Mouse (Mus musculus): ENCODE data around the gene Gstp3.
"Not testable (repeated sequence)": the region's sequence is repeated elsewhere in the genome, so short reads cannot be mapped to it uniquely, and the experiment has no call there.

The Gstp3 gene

DNA sequence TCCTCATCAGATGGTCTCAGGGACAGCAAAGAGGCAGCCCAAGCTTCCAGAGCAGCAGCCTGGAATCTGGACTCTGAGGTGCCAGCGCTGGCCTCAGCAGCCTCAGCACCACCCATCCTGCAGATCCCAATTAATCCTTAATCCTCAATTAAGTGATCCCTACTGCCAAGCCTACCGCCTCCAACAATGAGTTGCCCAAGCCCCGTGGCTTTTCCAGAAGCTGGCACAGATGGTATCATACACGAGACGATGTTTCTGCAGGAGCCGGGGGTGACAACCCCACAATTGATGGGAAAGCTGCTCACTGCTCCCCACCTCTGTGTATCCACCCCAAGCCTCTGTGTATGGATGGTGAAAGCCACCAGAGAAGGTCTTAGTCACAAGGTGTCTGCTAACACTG lies 29.8 kb upstream of the Gstp3 start:
- no peak for DNase-seq (ENCODE audit: low spot score)

DNA sequence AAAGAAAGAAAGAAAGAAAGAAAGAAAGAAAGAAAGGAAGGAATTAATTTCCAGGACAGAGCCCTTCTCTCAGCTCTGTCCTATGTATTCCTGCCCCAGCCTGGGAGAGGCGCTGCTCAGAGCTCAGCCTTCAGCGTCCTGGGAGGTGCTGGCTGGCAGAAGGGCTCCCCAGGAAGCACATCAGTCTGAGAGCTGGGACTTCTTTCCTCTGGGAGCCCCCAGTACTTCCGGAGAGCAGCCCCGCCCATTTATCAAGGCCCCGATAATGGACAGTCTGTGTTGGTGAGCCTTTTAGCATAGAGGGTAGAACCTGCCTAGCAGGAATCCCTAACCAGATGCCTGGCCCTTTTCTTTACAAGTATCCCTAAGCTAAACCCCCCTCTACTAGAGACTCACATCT lies 28.8 kb upstream of the Gstp3 start:
- DNase-seq (ENCODE audit: low spot score) = no peak

DNA sequence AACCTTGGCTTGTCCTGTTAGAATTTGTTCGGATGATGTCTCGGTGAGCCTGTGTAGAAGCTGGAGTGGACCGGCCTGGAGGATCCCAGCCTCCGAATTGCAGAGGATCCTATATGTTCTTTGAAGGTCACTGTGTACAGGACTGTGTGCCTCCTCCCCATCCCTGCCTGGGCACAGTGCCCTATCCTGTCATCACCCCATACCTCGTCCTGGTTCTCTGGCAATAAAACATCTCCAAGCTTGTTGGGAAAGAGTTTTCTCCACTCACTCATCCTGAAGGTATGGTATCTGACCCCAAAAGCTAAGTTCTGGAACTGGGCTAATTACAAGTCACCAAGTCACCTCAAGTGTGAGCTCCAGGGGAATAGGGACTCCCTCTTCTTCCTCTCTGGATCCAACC lies 27.7 kb upstream of the Gstp3 start:
- DNase-seq (ENCODE audit: low spot score) = no peak

DNA sequence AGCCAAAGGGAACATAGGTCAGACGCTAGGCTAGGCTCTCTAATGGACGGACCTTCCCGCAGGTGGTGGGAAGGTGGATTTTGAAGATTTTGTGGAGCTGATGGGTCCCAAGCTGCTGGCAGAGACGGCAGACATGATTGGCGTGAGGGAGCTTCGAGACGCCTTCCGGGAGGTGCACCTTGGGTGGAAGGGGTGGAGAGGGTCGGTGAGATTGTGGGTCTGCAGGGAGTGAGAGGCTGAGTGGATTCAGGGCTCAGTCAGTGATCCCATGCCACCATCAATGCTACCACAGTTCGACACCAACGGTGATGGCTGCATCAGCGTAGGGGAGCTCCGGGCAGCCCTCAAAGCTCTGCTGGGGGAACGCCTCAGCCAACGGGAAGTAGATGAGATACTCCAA lies 26.8 kb upstream of the Gstp3 start:
- no peak for DNase-seq (ENCODE audit: low spot score)

DNA sequence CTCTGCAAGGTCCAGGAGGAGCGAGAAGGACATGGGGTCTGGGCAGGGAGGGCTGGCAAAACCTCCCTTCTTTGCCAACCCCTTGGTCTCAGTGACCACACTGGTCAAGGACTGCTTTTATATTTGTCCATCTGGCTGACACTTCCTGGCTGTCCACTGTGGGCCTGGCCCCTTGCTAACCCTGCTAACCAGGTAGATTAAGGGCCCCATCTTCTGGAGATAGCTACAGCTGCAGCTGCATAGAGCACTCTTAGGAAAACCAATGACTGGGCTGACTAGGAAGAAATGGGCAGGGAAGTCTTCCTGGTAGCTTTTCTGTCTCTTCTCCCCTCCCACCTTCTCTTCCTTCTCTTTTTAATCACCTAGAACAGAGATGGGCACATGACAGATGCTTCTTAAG lies 25.6 kb upstream of the Gstp3 start:
- no peak for DNase-seq (ENCODE audit: low spot score)

DNA sequence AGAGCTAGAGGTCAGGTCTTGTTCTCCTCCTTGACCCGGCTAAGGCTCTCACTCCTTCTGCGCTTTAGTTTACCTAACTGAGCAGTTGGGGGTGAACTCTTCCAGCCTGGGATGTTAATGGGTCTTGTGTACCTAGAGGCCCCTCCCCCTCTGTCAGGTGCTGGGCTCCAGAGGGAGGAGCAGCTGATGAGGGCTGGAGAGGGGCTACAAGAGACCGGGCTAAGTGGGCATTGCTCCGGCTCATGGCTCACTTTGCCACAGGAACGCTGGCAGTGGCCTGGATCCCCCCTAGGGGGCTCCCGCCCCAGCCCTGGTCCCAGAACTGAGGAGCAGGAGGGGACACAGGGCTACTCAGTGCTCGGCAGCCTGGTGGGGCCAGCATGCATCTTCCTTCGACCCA lies 24.5 kb upstream of the Gstp3 start:
- DNase-seq (ENCODE audit: low spot score) = no peak

DNA sequence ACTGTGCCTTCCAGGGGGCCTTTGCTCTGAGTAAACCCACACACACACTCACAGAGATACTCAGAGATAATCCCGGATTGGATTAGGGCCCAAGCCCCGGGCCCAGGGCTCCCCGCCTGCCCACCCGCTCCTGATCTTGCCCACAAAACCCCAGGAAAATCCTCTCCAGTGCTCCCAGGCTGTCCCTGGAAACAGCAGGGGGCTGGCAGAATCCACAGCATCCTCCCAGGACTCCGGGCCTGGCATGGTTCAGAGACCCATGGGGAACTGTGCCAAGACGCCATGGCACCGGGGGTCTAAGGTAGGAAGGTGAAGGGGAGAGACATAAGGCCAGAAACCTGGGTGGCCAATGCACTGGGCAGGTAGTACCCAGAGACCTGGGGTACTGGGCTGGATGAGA lies 23.9 kb upstream of the Gstp3 start:
- DNase-seq (ENCODE audit: low spot score) = no peak

DNA sequence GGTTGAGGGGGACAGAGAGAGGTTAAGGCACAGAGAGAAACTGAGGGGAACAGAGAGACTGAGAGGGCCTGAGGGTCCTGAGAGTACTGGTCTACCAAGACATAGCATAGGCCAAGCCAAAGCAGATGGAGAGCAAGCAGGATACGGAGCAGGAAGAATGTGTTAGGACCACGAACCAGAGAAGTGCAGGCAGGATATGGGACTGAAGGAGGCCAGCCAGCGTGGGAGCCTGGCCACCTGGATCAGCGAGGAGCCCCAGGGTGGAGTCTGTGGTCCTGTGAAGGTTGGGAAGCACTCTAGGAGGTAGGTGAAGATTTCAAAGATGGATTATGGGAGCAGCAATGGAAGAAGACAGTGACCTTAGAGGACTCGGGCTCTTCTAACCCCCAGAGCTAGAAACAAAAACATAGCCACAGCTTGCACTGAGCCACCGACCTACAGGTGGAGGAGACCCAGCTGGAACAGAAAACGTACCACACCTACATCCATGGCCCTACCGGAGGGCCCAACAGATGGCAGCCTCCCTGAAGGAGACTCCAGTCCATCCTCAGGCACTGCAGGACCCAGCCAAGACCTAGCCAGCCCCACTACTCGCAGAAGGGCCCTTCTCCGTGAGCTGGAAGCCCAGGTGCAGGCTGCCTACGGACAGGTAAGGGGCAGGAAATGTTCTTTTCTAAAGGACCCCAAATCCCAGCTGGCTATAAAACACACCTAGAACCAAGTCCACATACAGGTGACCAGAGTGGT lies 23.0 kb upstream of the Gstp3 start:
- no peak for DNase-seq (ENCODE audit: low spot score)

DNA sequence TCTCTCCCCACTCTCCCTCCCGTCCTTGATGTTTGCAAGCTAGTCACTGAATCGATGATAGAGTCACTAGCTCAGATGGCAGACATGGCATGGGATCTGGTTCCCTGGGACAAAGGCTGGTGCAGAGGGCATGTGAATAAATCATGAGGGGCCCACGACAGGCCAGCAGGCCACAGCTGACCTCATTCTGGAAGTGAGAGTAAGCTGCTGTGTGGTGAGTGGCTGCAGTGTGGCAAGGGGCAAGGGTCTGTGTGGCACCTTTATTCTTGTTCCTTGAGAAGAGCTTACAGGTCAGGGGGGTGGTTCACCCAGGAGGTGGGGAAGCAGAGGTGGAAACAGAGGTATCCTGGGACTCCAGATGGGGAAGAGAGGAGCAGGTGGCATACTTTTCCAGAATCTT lies 22.0 kb upstream of the Gstp3 start, which contains the start of gene Cabp2:
TSS of gene Cabp2 (plus strand) at position 185 of the 400 bp plus-strand sequence.
- DNase-seq (ENCODE audit: low spot score) = no peak

DNA sequence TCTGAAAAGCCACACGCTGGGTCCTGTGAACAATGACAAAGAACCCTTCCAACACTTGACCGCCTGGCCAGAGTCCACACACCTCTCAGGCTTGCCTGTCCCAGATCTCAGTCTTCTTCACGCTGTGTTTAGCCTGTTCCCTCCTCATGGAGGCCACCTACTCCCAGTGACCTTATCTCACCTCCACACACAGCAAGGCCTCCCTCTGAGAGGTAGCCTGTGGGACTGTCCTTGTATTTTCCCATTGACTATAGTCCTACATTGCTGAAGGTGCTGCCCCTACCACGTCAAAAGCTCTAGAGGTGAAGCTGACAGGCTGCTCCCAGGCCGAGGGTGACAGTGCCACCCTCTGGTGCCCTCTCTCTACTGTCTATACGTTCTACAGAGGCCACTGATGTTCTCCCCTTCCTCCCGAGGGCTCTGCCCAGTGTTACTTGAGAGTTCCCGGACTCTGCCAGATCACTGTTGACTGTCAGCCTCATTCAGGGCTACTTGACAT lies 21.2 kb upstream of the Gstp3 start:
- DNase-seq (ENCODE audit: low spot score) = no peak

DNA sequence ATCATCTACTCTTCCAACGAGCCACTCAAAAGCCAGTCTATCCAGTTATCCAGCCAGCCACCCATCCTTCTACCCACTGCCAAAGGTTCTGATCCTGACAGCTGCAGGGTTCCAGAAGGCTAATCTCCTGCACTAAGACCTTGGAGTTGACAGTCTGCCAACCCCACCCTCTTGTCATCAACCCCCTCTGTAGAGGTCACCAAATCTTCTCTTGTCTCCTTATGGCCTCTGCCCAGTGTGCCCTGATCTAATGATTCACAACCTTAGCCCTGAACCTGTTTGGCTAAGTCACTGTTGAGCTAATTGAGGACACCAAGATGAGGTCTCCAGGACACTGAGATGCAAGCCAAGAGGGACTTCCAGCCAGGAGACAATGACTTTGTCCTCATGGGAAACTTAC lies 20.2 kb upstream of the Gstp3 start:
- DNase-seq (ENCODE audit: low spot score) = no peak

DNA sequence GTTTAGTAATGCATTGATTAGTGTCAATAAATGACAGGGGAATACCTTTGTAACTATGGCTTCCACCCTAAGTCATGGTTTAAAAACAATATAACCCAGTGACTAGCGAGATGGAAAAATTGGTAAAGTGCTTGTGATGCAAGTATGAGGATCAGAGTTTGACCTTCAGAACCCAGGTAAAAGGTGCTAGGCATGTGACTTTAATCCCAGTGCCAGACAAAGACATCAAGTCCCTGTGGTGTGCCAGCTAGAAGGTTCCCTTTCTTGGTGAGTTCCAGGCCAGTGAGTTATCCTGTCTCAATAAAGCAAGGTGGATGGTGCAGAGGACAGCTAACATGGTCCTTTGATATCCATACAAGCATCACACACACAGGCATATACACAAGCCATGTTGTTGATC lies 16.2 kb upstream of the Gstp3 start:
- DNase-seq (ENCODE audit: low spot score) = no peak

DNA sequence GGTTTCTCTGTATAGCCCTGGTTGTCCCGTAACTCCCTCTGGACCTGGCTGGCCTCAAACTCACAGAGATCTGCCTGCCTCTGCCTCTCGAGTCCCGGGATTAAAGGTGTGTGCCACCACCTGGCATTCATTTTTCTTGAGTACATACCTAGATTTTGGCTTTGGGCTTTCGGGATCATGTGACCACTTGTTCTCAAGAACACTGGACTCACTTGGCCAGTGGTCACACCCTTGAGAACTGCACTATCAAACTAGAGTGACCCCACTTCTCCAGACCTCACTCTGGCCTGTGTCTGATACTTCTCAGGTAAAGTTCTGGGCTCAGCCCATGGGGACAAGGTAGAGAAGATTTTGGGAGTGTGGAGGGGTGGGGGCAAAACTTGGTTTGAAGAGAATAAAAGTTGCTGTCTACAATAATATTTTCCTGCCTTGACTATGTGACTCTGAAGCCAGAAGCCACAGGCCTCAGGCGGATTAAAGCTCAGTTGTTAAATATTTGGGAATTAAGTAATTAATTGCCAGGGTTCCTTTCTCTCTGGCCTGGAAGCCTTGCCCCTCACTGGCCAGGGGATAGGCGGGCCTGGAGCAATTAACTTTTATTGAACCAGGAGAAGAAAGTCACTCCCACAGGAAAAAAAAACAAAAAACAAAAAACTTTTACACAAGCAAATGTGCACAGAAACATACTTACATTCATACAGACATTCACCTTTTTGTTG lies 13.5 kb upstream of the Gstp3 start:
- DNase-seq (ENCODE audit: low spot score) = no peak

DNA sequence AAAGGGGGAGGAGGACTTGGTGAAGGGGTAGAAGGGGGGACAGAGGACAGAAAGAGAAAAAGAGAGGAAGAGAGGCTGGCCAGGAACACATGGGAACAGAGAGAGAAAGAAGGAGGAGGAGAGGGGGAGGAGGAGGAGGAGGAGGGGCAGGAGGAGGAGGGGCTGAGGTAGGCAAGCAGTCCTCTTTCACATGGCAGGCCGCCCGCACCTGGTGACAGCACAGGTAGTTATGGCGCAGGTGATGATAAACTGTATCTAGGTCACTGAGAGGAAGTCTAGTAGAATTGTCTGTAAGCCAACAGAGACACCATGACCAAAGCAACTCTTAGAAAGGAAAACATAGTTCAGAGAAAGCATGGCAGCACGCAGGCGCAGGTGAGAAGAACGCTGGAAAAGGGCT lies 12.0 kb upstream of the Gstp3 start:
- DNase-seq (ENCODE audit: low spot score) = no peak

DNA sequence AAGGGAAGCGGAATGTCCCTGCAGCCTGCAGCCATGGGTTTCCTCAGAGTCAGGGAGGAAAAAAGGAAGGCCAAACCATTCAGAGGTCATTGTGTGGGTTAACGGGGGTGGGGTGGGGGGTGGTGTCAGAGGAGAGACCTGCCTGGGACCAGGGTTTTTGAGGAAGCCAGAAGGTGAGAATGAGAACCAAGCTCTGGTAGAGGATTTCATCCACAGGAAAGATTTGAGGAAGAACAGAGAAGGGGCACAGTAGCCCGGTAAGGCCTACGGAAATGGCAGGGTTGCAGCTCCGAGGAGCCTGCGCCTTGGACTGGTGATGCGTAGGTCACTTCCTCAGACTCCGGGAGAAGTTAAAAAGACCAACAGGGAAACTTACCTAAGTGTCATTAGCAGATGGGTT lies 11.4 kb upstream of the Gstp3 start:
- no peak for DNase-seq (ENCODE audit: low spot score)

DNA sequence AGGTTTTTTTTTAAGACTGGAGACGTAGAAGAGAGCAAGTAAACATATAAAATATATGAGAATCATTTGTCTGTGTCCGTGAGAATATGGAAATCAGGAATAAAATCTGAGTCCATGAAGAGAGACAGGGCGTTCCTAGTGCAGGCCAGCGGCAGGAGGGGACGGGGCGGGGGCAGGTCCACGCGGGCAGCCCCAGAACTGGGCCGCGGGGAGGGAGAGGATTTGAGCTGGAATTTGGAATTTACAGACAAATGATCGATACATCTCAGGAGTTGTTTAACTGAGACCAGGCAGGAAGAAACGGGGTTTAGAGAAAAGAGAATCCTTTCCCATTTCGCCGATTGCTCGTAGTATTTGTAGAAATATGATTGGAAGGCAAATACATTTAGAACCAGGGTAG lies 10.9 kb upstream of the Gstp3 start:
- no peak for DNase-seq (ENCODE audit: low spot score)

DNA sequence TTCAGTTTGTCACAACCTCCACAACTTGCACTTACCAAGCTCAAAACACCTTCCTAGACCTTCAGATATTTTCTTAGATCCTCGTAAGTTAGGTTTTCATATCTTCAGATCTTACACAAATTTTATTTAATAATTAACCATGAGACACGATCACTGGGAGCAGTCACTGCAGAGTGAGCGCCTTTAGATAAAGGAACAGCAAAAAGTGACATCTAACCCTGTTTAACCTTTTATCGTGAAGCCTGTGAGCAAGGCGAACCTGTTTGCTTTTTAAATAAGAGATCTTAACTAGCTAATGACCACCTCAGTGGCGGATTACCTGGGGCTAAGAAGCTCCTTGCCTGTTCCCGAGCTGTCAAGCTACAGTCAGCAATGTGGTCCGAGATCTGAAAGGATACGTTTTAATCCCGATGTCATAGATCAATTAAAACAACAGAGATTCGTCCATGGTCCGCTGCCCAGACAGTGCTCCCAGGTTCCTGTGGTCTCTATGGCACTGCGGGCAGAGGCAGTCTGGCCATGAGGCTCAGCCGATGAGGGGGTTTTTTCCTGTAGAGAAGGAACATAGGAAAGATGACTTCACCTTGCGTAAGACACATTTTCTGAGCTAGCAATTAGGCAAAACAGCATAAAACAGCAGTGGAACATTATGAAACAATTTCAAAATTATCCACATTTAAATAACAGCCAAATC lies 9.5 kb upstream of the Gstp3 start:
- no peak for DNase-seq (ENCODE audit: low spot score)

DNA sequence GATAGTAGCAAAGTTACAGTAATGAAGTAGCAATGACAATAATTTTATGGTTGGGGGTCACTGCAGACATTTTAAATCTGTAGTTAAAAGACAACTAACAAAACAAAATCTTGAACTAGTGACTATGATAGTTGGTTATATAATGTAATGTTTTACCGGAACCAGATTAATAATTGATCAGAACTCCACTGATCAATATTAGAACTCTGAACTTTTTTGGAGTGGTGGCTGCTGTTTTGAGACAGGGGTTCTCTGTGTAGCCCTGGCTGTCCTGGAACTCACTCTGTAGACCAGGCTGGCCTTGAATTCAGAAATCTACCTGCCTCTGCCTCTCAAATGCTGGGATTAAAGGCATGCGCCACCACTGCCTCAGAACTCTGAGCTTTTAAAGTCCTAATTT lies 8.9 kb upstream of the Gstp3 start:
- not testable (repeated sequence) for DNase-seq (ENCODE audit: low spot score)

DNA sequence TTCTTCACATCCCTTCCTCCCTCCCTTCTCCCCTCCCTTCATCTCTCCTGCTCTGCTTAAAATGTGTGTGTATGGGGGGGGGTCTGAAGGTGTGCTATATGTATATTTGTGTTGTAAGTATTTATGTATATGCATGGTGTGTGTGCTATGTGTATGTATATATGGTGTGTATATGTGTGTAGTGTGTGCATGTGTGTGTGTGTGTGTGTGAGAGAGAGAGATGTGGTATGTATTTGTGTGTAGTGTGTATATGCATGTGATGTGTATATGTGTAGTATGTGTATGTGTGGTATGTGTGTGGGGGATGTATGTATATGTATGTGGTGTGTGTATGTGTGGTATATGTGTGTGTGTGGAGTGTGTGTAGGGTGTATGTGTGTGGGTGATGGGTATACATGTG lies 7.5 kb upstream of the Gstp3 start:
- no peak for DNase-seq (ENCODE audit: low spot score)

DNA sequence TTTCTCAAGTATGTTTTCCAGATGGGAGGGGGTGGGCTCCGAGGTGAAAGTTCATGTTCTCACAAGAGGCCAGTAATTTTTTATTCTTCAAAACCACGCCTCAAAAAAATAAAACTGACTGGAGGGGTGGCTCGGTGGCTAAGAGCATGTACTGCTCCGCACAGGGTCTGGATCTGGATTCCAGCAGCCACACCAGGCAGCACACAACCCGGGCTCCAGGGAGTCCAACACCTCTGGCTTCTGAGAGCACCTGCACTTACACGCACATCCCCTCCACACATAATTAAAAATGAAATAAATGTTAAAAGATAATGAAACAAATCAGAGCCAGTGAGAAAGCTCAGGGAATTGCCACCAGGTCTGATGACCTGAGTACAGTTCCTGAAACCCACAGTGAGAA lies 6.9 kb upstream of the Gstp3 start:
- DNase-seq (ENCODE audit: low spot score) = no peak

DNA sequence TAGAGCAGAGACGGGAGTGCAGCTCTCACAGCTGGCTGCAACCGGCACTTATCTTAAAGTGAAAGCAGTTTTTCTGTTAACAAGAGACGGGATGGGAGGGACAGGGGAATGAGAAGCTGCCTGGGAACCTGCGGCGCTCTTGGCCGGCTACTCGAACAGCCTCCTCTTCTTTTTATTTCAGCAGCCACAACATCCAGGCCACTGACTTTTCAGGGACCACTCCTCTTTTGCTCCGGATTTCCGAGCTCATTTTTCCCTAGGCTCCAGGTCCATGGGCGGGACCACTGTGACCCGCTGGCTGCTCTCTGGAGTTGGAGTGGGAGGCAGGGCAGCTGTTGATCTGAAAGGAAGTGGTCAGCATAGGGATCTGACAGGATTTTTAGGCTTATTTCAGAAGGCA lies 5.1 kb upstream of the Gstp3 start:
- not testable (repeated sequence) for DNase-seq (ENCODE audit: low spot score)

DNA sequence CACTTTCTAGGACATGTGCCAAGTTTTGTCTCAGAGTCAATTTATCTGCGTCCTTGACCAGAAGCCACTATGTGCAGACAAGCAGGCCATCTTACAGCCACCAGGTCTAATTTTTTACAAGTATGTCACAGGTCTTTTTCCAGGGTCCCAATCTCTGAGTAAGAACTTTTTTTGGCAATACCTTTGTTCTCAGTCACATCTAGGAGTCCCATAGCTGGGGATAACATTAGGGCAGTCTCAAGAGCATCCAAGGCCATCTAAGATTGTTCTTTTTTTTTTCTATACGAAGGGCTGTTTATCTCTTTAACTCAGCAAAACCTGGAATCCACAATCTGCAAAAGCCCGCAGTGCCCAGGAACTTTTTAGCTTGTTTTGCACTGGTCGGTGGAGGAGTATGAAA lies 4.0 kb upstream of the Gstp3 start:
- DNase-seq (ENCODE audit: low spot score) = not testable (repeated sequence)

DNA sequence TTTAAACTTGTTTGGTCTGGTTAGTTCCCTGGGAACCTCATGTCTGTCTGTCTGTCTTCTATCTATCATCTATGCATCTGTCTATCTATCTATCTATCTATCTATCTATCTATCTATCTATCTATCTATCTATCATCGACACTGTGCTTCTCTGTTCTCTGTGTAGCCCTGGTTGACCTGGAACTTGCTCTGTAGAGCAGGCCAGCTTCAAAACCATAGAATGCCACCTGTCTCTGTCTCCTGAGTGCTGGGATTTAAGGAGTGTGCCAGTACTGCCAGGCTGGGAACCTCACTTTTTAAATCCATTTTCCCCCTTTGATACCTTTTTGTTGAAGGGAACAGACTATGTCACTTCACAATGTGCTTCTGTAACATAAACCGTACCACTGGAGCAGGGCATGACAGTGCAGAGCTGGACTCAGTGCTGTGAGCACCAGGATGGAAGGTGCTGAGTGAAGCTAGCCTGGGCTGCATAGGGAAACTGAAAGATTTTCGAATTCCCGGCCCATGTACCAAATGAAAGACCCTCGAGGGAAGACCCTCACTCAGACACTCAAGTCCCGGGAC lies 1.6 kb upstream of the Gstp3 start:
- DNase-seq (ENCODE audit: low spot score) = no peak
